Mouse (Mus musculus) frontal cortex, postnatal 25 days (tissue): ENCODE results near the gene Sec14l1.

Experiments
- DNase-seq, 2 experiments: peaks; one replicate each; pipeline ENCODE4 v3.0.0; 2022; ENCODE audit warnings: low spot score in 2 of 2

The Sec14l1 gene

GRCm38 (mm10) chr11:117183299-117183698 lies 68.3 kb downstream of the Sec14l1 start:
- DNase-seq: no peak

DNA sequence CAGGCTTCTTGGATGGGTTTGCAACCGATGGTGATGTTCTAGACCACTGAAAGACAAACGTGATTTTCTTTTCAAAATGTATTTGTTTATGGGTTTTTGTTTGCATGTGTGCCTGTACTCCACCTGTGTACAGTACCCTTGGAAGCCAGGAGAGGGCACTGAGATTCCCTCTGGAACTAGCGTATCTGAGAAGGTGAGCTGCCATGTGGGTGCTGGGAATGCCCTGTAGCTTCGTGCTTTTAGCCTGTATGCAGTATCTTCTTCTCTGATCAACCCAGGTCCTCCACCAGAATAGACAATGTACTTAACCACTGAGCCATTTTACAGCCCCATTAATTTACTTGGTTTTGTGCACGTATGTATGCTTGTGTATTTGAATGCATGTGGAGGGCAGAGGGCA lies 68.9 kb downstream of the Sec14l1 start:
- DNase-seq: no peak

DNA sequence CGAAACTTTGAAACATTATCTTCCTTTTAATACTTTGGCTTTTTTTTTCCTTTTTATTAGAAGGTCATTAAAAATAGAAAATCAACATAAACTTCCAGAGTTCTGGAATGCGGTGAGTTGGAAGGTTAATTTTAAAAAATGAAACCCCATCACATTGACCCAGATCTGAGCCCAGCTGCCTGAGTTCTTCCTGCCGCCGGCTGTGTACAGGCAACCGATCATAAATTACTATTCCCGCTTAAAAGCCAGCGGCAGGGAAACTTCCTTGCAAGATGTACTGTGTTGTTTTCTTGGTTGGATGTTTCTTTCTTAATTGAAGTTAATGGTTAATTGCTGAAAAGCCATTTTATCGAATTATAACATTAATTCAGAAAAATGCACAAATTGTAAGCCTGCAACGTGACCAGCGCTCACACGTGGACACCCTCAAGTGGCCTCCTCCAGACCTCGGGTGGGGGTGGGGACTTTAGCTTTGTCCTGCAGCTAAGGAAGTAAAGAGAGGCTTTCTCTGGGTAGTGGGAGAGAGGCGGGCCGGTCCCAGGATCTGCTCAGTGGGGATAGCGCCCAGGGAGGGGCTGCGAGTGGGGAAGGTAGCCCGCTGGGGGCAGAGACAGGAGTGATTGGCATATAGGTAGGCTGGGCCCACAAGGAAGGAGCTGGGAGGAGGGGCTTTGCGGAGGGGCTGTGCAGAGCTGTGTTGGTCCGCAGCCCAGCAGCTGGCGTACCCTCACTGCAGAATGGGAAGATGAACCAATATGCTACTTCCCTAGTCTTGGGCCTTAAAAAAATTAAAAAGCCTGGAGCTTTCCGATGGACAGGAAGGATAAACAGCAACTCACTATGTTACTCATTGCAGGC lies 70.3 kb downstream of the Sec14l1 start:
- no peak for DNase-seq

- DNase-seq: no peak
Observed at GRCm38 (mm10) chr11:117191524-117191923, 76.6 kb downstream of the Sec14l1 start.

- no peak for DNase-seq
Observed at GRCm38 (mm10) chr11:117194475-117194937, 79.5 kb downstream of the Sec14l1 start.

- no peak for DNase-seq
Observed at GRCm38 (mm10) chr11:117195616-117196015, 80.6 kb downstream of the Sec14l1 start.

DNA sequence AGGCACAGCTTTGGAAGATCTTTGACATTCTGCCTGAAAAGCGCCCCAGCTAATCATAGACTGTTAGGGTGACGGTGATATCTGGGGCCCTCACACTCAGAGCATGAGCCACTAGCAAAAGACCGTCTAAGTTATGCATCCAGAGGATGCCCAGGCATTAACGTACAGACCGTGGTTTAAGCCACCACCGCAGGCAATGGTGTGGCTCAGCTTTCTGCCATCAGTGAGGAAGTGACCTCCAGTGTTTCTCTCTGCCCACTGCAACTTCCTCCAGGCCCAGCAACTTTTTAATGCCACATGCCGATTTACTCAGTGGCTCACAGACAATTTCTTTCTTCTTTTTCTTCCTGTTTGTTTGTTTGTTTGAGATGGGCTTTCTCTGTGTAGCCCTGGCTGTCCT lies 81.7 kb downstream of the Sec14l1 start:
- no peak for DNase-seq

- DNase-seq: no peak
Observed at GRCm38 (mm10) chr11:117198122-117198521, 83.2 kb downstream of the Sec14l1 start.

DNA sequence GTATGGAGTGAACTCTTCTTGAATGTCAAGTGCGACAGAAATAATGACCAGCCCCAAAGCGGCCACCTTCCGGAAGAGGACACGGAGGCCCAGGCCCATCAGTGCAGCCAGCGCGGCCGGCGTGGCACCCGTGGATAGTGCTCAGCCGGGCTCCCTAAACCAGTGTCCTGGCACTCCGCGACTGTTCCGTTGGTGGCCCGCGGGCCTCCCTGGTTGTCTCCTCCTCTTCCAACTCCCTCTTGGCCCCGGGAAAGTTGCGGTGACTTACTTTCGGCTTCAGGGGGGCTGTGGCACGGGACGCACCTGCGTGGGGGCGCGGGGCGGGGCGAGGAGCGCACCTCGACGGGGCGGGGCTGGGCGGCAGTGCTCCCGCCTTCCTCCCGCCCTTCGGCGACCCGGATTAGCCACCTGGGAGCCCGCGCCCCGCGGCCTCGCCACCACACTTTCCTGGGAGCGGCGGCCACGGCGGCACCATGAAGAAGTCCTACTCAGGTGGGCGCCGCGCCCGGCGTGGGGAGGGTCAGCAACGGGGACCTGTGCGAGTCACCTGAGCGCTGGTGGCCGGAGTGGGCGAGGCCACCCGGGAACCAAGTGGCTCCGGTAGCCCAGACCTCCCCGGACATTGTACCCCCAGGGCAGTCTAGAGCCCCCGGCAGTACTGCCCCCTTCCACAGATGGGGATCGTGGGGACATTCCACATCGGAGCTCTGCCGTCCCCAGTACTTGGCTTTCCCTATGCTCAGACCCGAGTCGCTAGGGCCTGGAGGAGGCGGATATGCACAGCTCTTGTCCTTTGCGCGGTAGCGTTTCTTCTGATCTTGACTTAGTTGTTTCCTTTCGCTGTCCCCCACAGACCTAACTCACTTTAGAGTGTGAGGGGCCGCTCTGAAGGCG lies 84.6 kb downstream of the Sec14l1 start, which contains the start of gene Sept9:
Sept9 (plus strand) TSS at position 380 of the 894 bp plus-strand sequence.
- DNase-seq: no peak

GRCm38 (mm10) chr11:117201846-117202245 lies 86.9 kb downstream of the Sec14l1 start:
- no peak for DNase-seq

DNA sequence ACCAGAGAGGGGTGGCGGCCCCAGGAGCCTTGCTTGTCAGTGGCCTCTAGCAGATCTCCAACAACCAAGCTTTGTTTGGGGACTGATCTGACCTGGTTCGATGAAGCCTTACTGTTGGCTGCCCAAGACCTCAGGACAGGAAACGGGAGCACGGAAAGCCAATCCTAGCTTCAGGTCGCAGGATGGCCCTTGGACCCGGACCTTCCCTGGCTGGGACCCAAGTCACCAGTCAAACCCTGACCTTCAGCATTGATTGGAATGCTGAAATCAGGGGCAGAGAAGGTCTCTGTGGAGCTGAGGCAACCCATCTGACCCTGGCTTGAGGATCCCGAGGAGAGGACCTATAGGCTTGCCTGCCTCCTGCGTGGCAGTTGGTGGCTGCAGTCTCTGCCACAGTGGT lies 89.6 kb downstream of the Sec14l1 start:
- no peak for DNase-seq

GRCm38 (mm10) chr11:117205042-117205441 lies 90.1 kb downstream of the Sec14l1 start:
- DNase-seq: no peak

GRCm38 (mm10) chr11:117205447-117205846 lies 90.5 kb downstream of the Sec14l1 start:
- no peak for DNase-seq

- DNase-seq: no peak
Observed at GRCm38 (mm10) chr11:117207436-117207835, 92.5 kb downstream of the Sec14l1 start.

DNA sequence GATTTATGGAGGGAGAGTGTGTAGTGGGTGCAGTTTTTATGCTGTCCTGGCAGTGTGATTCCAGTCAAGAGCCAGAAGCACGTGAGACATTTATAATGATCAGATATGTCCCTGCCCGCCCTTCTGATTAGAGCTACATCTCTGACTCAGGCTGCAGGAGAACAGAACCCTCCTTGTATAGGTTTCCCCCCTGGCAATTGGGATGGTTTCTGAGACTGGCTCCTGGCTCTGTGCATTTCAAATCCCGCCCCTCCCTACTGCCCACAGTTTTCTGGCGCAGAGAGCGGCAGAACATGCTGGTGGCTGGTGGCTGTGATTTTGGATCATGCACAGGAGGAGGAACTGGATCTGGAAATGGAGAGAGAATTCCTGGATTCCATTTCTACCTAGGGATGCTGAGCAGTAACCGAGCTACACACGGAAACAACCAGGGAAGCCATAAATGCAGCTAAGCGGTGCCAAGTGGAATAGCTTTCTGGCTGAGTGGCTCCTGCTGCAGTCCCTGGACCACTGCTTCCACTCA lies 93.2 kb downstream of the Sec14l1 start:
- DNase-seq: no peak
